Mouse (Mus musculus): Measurements from ENCODE around the gene Nfam1.
"Not testable (repeated sequence)": the region's sequence is repeated elsewhere in the genome, so short reads cannot be mapped to it uniquely, and the experiment has no call there.

The Nfam1 gene

DNA sequence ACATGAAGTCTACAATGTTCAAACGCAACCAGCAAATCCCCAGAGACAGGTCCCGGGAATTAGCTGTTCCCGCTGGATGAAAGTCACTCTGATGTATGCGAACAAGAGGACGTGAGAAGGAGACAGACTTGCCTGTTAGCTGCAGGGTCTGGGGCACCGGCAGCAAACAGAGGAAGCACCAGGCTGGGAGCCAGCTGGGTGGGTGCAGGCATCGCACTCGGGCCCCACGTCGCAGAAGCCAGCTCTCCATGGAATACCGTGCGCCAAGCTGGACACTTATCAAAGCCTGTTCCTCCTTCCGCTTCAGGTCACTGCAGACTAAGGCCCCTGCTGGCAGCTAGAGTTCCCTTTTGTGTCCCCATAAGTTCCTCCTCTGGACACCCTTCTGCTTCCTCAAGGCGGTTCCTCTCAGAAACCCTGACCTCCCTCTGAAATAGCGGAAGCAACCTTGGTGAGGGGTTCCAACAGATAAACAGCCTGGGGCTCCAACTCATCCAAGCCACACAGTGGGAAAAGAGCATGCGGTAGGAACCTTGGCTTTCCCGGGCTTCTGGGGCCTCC, at the start of gene Nfam1:
Gene Nfam1, minus strand, starts transcription at position 326 of the 561 bp plus-strand sequence.
- no peak for DNase-seq

DNA sequence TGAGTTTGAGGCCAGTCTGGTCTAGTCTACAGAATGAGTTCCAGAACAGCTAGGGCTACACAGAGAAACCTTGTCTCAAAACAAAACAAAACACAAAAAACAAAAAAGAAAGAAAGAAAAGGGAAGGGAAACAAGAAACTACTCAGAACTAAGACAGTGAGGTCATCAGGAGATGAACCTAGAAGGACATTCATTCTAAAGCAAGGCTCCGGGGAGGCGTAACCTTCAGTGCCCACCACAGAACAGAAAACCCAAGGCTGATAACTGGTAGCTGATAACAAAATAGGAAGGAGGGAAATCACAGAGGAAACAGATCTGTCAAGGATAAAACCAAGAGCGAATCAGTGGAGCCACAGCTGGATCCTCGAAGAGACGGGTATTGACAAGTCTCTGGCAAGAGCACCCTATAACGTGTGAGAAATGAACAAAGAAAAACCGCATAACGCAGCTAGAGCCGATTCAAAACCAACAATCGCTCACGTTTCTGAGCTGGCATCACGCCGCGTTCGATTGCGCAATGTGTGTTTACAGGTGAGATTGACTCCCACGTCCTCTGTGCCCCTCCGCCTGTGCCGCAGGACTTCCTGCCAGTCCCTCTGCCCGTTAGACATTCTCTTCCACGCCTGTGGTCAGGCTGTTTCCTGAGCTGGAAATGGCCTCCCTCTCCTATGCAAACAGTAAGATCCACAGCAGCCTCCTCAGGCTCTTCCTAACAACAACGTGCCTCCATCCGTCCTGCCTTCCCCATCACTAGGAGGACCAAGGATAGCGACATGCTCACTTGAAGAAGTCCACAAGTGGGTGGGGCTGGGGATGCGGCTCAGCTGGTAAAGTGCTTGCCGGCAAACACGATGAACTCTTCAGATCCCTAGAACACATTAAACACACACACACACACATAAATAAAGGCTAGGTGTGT, 42.8 kb upstream of the Nfam1 start:
- no peak for DNase-seq

DNA sequence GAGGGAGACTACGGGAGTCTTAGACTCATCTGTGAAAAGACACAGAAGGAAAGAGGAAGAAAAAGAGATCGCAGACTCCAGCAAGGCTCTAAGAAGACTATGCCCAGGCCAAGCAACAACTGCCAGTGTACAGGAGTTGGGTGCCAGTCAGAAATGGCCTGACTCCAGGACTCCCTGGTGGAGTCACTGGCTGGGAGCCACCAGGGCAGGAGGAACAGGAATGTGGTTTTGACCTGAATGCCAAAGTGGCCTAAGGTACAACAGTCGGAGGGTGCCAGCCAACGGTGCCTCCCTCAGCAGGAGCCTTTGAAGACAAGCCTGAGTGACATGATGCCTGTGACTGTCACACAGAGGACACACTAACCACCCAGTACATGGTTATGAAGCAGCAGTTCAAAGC, 41.1 kb upstream of the Nfam1 start:
- peak; percentile 81 for DNase-seq

DNA sequence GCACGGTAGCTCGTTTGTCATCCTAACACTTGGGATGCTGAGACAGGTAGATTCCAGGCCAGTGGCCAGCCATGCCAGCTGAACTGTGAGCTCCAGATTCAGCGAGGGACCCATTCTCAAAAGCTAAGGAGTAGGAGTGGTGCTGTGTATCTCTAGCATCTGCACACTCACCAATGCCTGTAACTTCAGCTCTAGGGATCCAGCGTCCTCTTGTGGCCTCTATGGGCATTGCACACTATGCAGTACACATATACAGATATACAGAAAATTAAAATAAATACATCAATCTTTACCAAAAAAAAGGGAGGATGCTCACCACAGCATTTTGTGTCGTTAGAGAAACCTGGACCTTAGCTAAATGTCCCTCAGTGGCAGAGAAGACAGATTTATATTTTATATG, 38.6 kb upstream of the Nfam1 start:
- DNase-seq: no peak

DNA sequence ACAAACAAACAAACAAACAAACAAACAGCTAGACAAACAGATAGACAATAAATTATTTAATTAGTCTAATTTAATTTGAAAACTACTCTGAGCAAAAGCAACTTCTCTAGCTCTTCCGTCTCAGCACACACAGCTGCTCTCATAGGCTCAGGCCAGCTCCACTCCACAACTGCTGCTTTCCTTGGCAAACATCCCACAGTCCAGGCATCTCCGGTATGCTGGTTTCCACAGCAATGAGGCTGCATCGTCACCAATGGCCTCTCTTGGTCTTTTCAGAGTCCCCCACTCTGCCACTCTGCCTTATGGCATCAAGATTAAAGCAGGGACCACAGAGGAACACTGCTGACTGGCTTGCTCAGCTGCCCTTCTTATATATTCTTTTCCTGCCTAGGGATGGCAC, 37.8 kb upstream of the Nfam1 start:
- DNase-seq: peak; percentile 50

DNA sequence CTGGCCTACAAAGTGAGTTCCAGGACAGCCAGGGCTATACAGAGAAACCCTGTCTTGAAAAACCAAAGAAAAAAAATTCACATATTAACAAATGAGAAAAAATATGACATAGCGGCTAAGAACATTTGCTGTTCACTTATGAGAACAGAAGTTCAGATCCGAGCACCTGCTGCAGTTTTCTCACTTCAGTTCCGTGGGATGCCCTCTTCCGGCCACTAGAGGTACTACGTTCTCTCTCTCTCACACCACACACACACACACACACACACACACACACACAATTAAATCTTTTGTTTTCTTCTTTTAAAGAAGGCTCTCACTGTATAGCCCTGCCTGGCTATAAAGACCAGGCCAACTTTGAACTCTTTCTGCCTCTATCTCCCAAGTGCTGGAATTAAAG, 35.2 kb upstream of the Nfam1 start:
- DNase-seq: no peak

DNA sequence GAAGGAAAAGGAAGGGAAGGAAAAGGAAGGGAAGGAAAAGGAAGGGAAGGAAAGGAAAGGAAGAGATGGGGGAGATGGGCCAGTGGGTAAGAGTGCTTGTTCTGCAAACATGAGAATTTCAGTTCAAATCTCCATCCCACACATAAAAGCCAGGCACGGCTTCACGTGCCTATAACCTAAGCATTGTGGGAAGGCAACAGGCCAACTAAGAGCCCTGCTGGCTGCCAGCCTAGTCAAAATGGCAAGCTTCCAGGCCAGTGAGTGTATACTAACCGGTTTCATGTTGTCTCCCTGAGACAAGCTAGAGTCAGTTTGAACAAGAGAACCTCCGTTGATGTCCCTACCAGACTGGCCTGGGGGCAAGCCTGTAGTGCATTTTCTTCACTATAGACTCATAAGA, 32.4 kb upstream of the Nfam1 start:
- peak; percentile 85 for DNase-seq

DNA sequence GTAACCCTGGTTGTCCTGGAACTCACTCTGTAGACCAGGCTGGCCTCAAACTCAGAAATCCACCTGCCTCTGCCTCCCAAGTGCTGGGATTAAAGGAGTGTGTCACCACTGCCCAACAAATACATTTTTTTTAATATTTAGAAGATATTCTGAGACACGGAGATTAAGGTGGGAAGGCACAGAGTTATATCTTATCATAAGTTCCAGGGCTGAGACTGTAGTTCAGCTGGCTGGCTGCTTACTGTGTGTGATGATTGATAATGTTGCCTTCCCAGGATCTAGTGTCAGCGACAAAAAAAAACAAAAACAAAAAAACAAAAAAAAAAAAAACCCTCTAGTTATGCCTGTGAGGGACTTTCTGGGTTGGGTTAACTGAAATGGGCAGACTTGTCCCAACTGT, 29.5 kb upstream of the Nfam1 start:
- not testable (repeated sequence) for DNase-seq

DNA sequence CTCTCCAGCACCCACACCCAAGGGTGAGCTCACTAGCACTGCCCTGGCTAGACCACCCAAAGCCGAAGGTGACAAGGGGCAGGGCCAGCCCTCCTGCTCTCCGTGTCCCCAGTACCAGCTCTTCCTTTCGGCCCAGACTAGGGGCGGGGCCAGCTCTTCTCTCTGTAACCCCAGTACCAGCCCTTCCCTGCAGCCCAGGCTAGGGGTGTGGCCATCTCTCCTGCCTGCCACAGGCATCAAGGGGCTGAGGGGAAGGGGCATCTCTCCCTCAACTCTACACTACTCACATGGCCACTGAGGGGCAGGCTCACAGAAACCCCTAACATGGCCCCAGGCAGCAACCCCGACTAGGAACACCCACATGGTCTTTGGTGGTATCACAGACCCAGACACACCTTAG, 28.6 kb upstream of the Nfam1 start:
- DNase-seq: no peak

DNA sequence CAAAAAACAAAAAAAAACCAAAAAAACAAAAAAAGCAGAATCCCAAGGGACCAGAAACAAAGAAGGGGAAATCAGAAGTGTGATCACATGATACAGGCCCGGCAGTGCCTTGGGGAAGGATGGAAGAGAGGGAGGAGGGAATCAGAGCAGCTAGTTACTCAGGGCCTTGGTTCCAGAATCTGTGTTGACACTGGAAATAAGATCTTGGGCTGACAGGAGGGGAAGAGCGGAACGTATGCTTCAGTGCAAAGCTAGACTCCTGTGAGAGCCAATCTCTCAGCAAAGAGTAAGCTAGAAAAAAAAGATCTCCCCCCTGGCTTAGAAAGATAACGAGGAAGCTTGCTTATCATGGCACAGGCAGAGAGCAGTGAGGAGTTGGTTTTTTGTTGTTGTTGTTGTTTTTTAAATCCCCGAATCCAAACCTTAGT, 26.1 kb upstream of the Nfam1 start:
- no peak for DNase-seq

DNA sequence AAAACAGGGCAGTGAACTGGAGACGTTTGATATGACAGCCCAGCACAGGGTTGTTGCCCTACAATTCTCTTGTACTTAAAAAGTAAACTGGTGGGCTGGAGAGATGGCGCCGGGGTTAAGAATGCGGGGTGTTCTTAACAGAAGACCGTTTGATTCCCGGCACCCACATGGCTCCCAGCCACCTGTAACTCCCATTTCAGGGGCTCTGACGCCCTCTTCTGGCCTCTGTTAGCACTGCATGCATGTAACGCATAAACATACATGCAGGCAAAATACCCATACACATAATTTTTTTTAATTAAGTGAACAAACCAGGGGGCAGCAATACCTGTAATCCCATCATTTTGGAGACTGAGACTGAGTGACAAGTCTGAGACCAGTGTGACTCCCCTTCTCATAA, 24.4 kb upstream of the Nfam1 start:
- no peak for DNase-seq

DNA sequence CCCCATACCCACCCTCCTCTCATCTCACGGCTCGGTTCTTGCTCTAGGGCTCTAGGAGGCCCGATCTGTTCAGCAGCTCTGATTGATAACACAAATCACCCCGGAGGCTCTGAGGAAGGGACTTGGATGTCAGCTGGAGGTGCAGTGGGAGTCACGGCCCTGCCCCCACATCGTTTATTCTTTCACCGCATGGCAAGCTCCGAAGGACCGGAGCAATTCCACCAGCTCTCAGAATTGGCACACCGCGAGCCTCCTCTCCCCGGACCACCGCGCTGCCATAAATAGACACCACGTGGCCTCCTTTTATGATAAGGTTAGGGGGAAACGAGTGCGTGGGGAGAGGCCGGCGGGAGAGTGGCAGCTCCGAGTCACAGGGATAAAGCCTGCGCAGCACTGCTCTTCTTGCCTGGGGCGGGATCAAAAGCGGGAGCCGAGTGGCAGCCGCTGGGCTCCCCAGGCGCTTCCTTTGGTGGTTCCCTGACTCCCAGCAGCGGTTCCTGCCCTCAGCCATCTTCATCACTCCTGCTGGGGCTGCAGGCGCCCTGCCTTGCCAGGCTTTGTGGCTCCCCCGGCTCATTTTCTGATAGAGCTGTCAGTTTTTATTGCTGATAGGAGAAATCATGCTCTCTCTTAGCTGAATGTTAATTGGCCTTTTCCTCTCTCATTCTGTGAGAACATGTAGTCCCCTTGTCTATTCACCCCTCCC, 23.4 kb upstream of the Nfam1 start:
- no peak for DNase-seq

DNA sequence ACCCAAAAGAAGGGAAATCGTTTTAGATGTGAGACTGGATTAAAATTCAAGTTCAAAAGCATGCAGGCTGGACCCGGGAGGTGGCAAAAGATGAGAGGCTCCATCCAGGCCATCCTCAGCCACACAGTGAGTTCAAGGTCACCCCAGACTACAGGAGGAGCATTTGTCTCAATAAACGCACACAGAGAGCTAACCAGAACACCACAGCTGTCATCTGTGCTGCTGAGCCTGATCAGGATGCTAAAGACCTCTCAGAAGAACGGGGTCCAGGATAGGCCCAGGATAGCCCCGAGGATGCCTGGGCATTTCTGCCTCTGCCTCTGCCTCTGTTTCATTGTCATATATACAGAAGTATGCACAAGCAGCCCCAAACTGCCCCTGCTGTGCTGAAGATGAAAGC, 22.5 kb upstream of the Nfam1 start:
- DNase-seq: no peak

DNA sequence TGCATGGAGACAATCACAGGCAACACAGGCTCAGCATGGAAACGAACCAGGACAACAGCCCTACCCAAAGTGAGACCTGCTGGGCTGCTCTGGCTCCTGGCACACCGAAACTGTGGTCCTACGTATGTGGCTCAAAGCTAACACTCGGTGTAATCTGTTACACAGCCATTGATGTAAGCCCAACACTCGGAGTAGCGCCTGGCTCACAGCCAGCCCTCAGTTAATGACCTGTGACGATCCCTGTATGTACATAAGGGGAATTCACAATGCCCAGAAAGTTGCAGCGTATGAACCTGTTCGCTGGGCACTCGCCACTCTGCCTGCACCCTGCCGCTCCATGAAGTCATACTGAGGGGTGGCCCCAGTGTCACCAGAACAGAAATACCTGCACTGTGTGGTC, 20.2 kb upstream of the Nfam1 start:
- no peak for DNase-seq

DNA sequence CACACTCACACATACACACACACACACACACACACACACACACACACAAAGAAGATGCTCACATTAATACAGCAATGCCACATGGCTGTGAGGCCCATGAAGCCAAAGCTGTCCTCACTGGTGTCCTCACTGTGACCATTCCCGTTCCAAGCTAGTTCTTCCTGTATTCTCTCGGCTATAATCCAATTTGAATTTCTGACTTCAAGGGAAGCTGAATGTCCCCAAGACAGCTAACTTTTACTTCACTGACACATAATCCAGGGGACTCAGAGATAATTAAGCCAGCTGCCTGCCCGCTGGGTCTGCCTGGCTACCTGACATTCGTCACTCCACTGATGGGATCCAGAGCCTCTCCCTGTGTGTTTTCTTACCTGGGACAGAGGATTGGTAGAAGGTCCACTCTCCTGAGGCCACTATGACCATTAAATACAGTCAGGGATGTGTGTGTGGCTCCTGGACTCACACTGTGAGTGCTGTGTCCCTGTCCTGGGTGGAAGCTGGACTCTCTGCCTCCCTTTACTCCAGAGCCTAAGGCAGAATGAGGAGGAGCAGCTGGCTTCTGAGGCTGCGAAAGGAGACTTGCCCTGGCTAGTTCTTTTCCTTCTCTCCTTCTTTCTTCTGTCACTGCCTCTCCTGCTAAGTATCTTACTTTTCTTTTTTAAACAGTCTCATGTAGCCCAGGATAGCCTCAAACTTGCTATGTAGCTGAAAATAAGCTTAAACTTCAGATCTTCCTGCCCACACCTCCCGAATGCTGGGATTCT, 19.4 kb upstream of the Nfam1 start:
- DNase-seq: no peak

DNA sequence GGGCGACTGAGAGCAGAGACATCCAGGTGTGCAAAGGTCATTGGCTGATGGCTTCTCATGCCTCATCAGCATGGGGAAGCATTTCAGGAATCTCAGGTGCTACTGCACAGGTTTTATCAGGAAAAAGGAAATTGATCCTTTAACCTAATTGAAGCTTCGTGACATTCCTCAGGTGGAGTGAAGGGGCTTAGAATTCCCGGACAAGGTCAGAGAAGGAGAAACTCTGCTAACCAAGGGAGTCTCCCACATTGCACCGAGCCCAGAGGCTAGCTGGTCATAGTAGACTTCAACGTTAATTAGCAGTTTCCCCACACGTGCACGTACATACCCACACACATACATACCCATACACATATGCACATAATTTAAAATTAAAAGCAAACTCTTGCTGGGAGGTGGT, 13.6 kb upstream of the Nfam1 start:
- no peak for DNase-seq

DNA sequence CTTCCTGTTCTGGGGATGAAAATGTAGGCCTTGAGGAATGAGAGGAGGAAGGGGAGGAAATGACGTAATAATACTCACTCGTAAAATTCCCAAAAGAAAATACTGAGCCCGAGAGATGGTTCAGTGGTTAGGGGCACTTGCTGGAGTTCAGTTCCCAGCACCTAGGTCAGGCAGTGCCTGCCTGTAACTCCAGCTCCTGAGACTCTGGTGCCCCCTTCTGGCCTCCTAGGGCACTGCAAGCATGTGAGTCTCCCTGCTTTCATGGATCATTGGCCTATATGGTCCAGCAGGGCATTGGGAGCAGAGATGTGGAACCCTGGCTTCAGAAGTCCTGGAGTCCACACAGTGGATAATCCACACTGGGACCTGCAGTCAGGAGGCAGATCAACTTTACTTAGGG, 13.2 kb upstream of the Nfam1 start:
- no peak for DNase-seq

DNA sequence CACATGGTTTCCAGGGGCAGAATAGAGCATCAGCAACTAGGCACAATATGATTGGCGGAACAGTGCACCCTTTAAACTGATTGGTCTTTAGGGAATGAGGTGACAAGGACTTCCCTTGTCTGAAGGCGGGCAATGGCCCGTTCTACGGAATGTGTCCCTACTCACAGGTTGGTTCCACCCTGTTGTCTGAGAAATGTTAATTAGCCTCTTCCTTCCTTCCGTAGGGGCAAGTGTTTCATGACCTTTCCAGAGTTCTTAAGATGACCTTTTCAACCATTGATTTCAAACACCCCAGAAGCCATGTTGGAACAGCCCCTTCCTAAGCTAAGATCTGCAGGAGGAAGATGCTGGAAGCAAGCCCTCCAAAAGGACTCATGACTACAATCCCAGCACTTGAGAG, 12.5 kb upstream of the Nfam1 start:
- not testable (repeated sequence) for DNase-seq

DNA sequence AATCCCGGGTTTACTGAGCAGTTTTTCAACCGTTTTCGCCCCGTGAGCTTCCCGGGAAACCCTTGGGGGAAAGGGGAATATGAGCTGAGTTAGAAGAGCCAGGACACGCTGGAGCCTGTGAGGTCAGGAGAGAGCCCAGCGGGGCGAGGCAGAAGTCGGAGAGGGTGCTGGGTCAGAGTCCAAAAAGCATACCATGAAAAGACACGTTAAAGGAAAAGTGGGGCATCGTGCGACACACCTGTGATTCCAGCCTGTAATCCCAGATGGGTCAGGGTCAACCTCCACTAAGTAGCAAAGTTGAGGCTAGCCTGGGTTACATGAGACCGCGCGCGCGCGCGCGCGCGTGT, 10.2 kb upstream of the Nfam1 start:
- no peak for DNase-seq

DNA sequence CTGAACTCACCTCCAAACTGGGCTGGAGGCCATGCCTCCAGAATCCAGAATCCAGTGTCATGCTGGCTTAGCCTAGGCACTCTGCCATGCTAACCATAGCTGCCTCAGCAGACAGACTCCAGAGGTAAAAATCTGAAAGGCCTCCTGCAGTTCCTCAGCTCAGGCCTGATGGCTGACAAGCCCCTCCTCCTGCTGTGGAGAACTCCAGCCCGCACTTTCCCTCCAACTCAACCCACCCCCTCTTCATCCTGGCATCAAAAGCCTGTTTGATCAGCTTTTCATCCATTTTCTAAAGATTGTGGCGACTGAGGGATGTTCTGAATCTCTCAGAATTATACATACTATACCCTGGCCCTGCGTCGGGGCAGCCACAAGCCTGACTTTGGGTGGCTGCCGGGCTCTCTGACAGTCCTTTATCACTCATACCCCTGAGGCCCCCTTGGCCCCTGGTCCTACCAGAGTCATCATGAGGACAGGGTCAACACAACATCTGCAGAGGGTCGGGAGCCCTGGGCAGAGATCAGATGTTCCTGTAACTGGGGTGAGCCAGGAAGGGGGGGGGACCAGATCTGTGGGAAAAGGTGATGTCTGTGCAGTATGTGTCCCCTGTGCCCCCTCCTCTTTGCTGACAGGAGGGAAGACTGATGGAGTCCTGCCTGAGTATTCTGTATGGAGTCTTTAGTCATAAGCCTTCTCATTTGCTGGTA, 9.7 kb upstream of the Nfam1 start:
- DNase-seq: no peak

DNA sequence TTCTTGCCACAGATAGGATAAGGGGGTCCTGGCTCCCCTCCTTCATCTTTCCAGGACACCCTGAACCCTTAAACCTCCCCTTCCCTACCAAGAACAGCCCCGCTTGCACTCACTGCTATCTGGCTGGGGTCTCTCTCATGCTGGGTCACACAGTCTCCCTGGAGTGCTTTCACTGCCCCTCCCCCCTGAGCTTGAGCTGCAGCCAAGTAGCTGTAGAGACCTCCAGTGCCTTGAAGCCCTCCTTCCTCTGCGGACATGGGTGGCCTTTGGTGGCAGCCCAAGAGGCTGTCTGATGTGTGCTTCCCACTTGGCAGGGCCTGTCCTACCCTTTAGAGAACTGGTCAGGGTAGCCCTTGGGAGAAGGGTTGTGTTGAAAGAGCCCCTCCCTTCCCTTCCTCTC, 7.0 kb upstream of the Nfam1 start:
- DNase-seq: no peak

DNA sequence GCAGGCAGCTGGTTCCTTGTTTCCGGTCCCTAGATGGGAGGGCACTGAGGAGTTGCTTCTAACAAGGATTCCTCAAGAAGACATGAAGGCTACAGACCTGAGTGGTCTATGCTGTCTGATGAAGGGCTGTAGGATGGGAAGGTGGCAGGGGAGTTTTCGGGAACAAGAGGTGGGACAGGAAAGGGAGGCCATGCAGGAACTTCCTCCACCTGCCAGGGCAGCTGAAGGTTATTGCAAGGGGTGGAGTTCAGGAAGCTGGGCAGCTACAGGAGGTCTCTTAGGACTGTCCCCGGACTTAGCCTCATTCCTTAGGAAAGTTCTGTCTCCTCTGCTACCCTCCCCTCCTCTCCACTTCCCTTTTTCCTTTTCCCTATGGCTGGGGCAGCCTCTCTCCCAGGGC, 5.7 kb upstream of the Nfam1 start:
- DNase-seq: no peak

Data from kidney, adult 18-20 months (tissue).